Mouse (Mus musculus) left cerebral cortex, postnatal 10 days (tissue): ENCODE measurements around the gene Msln. TPM values are rescaled to one million over a fixed set of nuclear protein-coding genes. Genes with fewer than 3 reads are reported as not detected.

Experiments
- DNase-seq, 2 experiments: peaks; one replicate each; pipeline ENCODE4 v3.0.0; 2021 to 2022; ENCODE audit warnings: low spot score in 2 of 2, mixed read lengths in 1 of 2; ENCODE audit errors: extremely low spot score in 1 of 2
- intact Hi-C: fragments of 180-260 bp; cut with DNase I; formaldehyde crosslinking; loops from one replicate; pipeline ENCODE4 v1.15.1; 2025
- total RNA-seq, 2 experiments: library from RNA; stranded (reverse); gene quantifications; 2 replicates each; pipeline ENCODE4 v1.2.3; 2021

The Msln gene
- 1 to 10 TPM; 4.0 to 5.4 TPM for total RNA-seq

- intact Hi-C loops: no loop called here
- DNase-seq: no peak
Observed at GRCm38 (mm10) chr17:25754241-25754640, at the start of gene Msln. Msln (minus strand) TSS chr17:25754378.

- intact Hi-C loops: no loop called here
Observed at GRCm38 (mm10) chr17:25802825-25803517, 48.8 kb upstream of the Msln start.

GRCm38 (mm10) chr17:25801029-25801428 is 46.9 kb upstream of the Msln start:
- peak; percentile 62 to 71 for DNase-seq
- intact Hi-C loops: loop anchor here (2.0 kb wide), 1 partner anchor 28 kb away; the partner anchor contains the start of gene Narfl

More at GRCm38 (mm10) chr17:25802825-25803517, 48.8 kb upstream of the Msln start:
- DNase-seq: peak; percentile 87 to 88

GRCm38 (mm10) chr17:25796951-25797369 is 42.8 kb upstream of the Msln start, which contains the start of gene Metrn:
Metrn (minus strand) TSS chr17:25797136.
- peak; percentile 76 to 93 for DNase-seq
- intact Hi-C loops: loop anchor here (5.0 kb wide), 1 partner anchor 320 kb away; no protein-coding TSS in a partner anchor

- peak in 1 of 2 experiments; percentile 56 for DNase-seq
- intact Hi-C loops: loop anchor here (5.0 kb wide), 1 partner anchor 319 kb away; no protein-coding TSS in a partner anchor
Observed at GRCm38 (mm10) chr17:25796211-25796771, 42.1 kb upstream of the Msln start.

DNA sequence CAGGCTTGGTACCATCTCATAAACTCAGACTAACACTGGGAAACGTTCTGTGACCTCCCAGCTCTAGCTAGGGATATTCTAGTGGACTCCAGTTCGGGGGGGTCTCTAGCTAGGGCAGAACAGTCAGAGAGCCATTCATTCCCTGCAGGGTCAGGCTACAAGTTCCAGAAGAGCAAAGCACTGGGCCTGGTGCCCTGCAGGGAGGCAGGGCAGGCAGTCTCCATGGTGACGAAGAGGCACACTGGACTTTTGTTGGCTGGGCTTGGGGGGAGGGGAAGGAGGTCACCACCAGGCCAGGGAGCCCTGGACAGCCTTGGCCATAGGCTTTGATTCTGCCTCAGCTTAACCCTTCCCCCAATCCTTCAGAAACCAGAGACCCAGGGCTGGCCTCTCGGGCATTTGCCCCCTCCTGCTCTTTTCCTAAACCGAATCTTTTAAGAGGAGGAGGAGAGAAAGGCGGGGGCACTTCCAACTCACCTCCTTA is 41.5 kb upstream of the Msln start, which contains the start of gene AC134908.4:
Gene AC134908.4 (minus strand): TSS at position 51 of the 484 bp plus-strand sequence.
- peak in 1 of 2 experiments; percentile 66 for DNase-seq
- intact Hi-C loops: loop anchor here (5.0 kb wide), 1 partner anchor 318 kb away; no protein-coding TSS in a partner anchor

GRCm38 (mm10) chr17:25794998-25795397 is 40.8 kb upstream of the Msln start:
- DNase-seq: no peak
- intact Hi-C loops: loop anchor here (5.0 kb wide), 1 partner anchor 318 kb away; no protein-coding TSS in a partner anchor

- intact Hi-C loops: no loop called here
- peak in 1 of 2 experiments; percentile 64 for DNase-seq
Observed at GRCm38 (mm10) chr17:25794197-25794596, 40.0 kb upstream of the Msln start.

GRCm38 (mm10) chr17:25792615-25793014 is 38.4 kb upstream of the Msln start, which contains the start of gene Fam173a:
Fam173a (minus strand) TSS chr17:25792901.
- intact Hi-C loops: no loop called here
- DNase-seq: peak; percentile 83 to 92

- intact Hi-C loops: no loop called here
- peak; percentile 82 to 89 for DNase-seq
Observed at GRCm38 (mm10) chr17:25791843-25792527, 37.8 kb upstream of the Msln start.

DNA sequence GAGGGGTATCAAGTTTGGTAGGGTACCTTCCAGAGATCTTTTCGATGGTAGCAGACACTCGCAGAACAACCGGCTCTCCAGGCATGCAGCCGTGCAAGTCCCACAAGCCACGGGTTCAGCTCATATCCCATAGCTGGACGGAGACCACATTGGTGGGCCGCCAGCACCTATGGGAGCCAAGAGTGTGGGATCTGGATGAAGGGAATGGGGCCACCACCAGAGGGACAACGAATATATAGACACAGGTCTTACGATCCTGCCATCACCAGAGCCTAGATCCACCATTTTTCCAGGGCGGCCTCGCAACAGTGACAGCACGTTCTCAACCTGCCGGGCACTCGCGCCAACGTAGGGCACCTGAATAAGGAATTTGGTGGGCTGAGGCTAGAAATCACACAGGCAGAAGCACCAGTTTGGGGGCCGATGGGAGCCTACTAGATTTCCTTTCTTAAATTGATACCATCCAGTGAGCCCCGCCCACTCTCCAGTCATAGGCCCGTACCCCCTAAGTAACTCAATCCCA is 37.2 kb upstream of the Msln start:
- intact Hi-C loops: no loop called here
- DNase-seq: peak in 1 of 2 experiments; percentile 51

DNA sequence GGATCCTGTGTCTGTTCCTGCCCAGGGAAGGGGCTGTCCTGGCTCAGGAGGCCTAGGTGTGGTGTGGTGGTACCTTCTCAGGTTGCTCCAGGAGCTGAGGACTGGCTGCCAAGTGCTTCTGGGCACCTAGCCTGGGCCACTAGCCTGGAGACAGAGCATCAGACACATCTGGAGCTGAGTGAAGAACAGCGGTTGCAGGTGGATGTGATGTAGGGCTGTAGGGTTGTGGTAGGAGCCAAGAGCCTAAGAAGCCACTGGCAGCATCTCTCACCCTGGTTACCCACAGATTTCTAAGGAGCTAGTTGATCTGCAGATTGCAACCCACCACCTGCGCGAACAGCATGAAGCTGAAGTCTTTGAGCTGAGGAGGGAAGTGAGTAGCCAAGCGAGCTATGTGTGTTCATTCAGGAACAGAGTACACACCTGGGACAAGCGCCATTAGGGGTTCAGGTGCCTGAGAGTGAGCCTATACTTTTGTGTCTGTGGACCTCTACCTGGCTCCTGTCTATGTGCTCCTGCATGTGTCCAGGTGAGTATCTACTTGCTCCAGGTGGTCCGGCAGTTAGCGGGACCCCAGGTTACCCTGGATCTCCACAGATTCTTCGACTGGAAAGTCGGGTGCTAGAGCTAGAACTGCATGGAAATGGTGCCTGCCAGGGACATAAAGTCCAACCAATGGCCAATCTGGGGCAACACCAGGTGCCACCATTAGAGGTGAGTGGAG is 32.8 kb upstream of the Msln start:
- intact Hi-C loops: no loop called here
- no peak for DNase-seq

DNA sequence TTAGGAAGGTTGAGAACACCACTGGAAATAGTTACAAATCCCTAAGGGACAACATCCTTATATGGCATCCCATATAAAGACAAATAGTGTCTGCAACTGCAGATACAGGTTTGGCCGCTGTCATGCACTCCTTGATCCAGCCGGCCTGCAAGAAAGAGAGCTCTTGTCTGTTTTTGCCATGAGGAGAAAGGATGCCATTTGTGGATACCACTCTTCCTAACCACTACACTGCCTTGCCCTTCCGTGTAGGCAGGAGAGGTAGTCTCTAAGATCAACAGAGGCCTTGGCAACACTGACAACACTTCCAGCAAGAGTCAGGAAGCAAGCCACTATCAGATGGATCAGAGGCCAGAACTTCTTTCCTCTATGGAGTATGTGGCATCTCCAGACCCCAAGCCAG is 32.1 kb upstream of the Msln start, which contains the start of gene Ccdc78:
Gene Ccdc78 (plus strand): TSS at position 301 of the 400 bp plus-strand sequence.
- no peak for DNase-seq
- intact Hi-C loops: no loop called here

DNA sequence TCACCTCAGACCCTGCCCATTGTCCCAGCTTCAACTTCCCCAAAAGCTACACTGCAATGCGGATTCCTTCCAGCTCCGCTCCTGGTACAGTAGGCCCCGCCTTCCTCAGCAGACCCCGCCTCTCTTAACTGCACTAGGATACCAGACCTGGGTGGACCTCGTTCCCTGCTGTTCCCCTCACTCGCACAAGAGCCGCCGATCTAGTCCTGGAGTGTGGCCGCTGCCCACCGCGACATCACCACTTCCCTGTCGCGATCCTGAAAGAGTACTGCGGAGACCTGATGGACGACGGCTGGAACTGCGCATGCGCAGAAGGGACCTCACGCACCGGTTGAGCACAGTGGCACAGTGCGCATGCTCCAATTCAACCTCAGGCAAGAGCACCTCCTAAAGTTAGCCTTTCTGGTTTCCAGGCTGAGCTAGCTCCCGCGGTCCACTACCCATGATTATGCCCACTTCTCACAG is 31.1 kb upstream of the Msln start, which contains the start of gene Haghl:
Gene Haghl (minus strand): TSS at position 393 of the 465 bp plus-strand sequence.
- peak; percentile 95 to 97 for DNase-seq
- intact Hi-C loops: no loop called here

DNA sequence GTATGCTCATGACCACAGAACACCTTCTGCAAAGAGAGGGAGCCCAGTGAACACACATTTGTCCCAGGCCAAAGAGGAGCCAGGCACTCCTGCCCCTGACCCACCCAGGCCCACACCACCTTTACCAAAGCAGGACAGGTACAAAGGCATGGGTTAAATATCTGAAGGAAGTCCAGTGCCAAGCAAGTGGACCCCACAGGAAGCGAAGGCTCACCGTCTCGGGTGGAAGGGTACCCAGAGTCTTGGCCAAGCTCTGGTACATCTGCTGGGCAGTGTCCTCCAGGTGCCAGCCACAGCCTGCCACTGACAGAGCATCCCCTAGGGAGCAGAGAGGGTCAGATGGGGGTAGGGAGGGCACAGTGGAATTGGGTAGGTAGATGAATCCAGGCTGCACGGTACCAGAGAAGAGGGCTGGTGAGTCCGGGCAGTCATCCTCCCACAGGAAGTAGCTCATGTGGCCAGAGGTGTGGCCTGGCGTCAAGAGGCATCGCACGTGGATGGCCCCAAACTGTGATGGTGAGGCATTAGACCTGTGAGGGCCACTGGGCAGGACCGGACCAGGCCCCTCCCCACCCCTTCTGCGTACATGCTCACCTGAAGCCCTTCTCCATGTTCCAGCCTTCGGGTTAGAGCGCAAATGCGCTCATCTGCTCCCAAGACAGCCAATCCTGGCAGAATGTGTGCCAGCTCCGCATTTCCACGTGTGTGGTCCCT is 29.8 kb upstream of the Msln start:
- no peak for DNase-seq
- intact Hi-C loops: no loop called here

DNA sequence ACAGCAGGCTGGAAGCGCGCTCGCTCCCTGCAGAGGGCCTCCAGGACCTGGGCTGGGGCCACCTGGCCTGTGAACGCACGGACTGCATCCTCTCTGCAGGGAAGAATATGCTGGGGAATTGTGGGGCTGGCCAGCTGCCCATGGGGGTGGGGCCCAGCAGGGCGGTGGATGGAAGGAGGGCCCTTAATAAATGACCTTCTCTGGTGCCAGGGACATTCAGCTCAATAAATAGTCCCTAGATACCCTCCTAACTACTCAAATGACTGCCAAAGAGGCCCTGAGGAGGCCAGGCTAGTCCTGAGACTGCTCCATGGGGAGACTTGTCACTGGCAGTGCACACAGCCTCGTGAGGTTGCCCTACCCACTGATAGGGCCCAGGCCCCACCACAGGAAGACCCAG is 28.9 kb upstream of the Msln start:
- DNase-seq: no peak
- intact Hi-C loops: no loop called here

- no peak for DNase-seq
- intact Hi-C loops: no loop called here
Observed at GRCm38 (mm10) chr17:25781339-25781738, 27.2 kb upstream of the Msln start.
